Mouse (Mus musculus) T-helper 17 cell (primary cell): ENCODE data around the gene Rnf149.

Experiments
- in situ Hi-C, 2 experiments: fragments of 300-600 bp; cut with MboI, MseI; formaldehyde crosslinking; loops; 1 replicate in 1 of 2; 2 replicates in 1 of 2; pipeline ENCODE4 v1.15.1; 2025; ENCODE audit warnings: high pct_unique_total_duplicates in 2 of 2

The Rnf149 gene

DNA sequence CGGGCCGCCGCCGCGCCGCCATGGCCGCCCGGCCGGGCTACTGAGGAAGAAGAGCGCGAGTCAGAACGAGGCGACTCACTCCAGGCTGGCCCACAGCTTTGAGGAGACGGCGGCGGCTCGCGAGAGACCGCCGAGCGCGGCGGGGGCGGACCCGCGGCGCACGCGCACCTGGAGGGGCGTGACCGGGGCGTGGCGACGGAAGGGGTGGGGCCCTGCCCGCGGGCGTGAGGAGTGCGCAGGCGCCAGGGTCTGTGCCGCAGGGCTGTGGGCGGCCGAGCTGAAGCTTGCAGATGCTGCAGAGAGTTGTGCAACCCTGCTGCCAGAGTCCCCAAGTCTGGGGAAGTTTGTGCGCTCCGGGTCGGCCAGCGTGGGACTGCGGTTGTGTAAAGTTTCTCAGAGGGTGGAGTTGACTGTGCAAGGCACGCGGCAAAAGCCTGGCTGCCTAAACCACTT is at the start of gene Rnf149:
Rnf149 (minus strand) TSS at position 153 of the 453 bp plus-strand sequence.
- in situ Hi-C loops, result loop anchor here (5.0 to 10.0 kb wide), 2 partner anchors 35 to 938 kb away; partner anchors contain the start of gene Il18rap (in 1 of the 2)

DNA sequence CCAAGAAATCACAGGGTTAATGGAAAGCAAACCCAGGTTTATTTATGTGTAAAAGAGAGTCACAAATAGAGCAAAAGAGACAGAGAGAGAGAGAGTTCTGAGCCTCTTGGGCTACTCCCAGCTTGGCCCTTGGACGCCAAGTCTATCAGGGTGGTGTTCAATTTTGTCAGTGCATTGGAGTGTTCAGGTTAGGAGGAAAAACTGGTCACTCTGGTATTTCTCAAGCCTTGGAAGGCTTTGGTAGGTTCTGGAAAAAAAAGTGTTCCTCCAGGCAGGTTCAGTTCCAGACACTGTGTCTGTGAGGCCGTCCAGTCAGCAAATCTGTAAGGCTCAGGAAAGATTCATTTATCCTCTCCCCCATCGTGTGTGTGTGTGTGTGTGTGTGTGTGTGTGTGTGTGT is 48.3 kb upstream of the Rnf149 start:
- in situ Hi-C loops, result no loop called here

DNA sequence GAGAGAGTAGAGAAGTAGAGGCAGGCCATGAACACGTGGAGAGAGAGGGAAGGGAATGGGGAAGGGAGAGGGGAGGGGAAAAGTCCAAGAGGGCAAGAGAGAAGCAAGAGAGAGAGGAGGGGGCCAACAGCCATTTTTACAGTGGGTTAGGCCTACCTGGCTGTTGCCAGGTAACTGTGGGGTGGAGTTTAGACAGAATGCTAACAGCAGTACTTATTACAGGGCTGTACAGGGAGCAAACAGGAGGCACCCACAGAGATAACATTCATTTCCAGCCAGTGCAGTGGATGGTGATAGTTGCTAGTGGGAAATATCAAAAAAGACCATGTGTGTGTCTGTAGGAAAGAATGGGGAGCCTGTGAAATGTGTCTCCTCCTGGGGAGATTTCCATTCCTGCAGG is 46.5 kb upstream of the Rnf149 start:
- in situ Hi-C loops, result no loop called here

DNA sequence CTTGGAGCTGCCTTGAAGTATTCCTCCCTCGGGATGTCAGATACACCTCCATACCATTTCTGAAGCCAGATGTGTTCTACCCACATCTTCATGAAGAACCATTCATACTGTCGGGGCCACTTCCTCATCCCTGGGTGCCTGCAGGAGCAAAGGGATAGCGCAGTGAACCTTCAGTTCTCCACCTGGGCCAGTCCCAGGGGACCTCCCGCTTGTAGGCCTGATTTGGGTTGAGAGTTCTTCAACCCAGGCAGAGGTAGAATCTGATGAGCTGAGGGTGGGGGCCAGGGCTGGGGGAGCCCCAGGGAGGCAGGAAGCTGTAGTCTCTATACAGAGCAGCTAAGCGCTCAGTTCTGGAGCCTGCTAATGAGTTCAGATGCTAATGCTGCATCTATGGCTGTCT is 45.9 kb upstream of the Rnf149 start:
- in situ Hi-C loops, result no loop called here

DNA sequence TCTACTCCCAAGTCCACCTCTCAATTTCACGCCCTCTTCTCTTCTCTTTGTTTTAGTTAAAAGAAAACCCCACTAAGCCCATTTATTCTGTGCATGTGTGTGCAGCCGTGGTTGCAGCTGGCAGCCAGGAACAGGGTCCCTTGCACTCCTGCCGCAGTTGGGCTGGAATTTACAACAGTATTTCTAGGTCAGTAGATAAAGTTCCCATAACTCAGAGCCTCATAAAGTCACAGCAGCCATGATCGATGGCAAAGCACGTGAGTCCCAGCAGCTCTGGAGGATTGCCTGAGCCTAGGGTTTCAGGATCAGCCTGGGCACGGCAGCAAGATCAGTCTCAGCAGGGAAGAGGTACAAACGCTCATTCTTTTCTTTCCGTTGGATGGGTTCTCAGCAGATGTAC is 41.3 kb upstream of the Rnf149 start:
- in situ Hi-C loops, result no loop called here

DNA sequence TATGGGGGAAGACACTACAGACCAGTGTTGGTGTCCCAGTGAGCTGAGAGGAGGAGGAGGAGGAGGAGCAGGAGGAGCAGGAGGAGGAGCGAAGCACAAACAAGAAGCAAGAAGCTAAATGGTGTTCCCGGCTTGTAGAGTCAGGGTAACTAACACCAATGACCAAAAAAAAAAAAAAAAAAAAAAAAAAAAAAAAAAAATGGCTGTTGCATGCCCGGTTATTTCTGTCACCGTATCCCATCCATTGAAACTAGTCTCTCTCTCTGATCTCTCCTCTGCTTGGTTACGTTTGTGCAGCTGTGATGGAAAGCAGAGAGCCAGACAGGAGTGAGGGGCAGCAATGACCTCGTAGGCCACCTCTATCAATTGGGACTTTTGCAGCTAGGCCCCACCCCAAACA is 38.3 kb upstream of the Rnf149 start:
- in situ Hi-C loops, result no loop called here

DNA sequence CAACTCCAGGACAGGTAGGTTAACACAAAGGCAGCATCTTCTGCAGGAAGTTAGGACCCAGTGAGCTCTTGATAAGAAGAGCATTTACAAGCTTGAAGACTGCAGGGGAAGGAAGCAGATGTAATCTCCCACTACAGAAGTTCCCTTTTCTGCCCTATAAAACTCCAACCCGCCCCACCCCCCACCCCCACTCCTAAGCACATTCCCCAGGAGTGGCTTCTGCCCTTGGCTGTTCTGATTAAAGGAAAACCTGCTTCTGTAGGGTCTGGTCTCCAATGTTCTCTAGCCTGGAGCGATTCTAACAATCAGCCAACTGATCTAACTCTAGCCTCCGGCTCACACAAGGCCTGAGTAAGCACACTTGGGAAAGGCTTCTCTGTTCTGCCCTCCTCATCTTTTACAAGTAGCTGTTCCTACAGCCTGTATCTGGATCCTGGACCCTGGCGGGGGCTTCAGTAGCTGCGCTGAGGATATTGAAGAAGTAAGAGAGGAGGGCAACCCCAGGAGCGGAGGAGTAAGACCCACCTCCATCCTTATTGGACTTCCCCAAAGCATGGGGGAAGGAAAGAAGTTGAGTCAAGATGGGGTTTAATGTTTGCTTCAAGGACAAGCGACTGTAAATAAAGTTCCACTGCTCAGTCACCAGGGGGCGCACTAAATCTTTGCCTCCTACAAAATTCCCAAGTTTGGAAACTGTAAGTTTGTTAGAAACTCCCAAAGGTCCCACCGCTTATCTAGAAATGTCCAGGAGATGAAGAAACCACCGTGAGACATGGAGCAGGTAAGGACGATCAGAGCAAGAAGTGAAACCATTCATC is 37.5 kb upstream of the Rnf149 start:
- in situ Hi-C loops, result no loop called here

DNA sequence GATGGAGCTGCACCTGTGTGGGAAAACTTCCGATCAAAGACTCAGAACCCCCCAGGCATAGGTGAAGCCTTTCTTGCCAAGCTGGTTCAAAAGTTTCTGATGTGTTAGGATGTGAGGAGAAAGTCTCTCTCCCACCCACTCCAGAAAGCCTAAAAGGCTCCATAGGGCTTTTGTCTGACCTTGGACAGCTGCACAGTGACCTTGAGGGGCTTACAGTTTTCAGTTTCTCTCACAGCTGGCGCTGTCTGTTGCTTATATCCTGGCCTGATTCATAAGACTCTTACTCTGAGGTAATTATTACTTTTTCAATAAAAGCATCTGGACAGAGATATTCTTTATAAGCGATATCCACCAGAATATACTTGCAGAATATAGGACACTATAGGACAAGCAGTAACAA is 35.9 kb upstream of the Rnf149 start:
- in situ Hi-C loops, result no loop called here

DNA sequence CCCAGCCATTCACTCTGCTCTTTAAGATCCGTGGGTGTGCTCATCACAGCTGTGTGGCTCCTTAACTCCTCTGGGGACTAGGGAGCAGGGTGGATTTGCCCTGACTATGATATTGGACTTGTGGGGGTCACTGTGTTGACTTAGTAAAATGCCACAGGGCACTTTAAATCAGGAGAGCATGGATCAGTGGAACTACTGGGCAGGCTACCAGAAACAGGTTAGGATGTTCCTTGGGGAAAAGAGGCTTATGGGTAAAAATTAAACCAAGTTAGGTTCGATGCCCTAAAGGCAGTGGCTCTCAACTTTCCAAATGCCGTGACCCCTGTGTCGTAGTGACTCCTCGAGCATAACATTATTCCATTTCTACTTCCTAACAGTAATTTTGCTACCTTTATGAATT is 35.3 kb upstream of the Rnf149 start:
- in situ Hi-C loops, result no loop called here

DNA sequence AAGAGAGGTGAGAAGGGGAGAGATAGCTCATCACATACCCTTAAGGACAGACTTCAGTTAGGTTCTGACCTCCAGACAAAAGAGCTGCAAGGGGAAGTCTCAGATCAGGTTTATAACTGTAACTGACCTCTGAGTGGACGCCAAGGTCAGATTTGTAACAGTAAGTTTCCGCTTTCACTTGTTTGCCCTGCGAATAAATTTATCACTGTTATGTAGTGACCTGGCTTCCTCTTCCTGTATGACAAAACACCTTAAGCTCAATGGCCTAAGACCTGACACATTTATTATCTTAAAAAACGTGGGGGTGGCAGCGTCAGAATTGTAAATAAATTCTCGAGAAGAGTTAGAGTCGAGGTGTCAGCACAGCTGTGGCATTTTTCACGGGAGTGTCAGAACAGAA is 31.3 kb upstream of the Rnf149 start:
- in situ Hi-C loops, result no loop called here

DNA sequence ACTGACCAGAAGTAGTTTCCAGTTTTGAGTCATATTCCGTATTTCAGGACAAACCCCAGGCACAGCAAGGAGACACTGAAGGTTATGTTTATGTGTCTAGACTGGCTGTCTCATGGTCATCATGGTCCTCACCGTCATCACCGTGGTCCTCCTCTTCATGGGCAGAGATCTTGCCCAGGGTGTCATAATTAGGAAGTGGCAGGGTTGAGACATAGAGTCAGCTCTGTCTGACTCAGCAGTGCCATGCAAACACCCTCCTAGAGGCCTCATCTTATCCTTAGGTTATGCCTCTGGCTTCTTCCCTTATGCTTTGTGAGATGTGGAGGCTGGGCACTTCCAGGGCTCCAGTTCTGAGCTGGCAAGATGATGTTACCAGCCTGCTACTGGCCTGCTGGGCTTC is 25.3 kb upstream of the Rnf149 start:
- in situ Hi-C loops, result loop anchor here in 1 of 2 experiments (5.0 kb wide), 1 partner anchor 65 kb away; no protein-coding TSS in a partner anchor

DNA sequence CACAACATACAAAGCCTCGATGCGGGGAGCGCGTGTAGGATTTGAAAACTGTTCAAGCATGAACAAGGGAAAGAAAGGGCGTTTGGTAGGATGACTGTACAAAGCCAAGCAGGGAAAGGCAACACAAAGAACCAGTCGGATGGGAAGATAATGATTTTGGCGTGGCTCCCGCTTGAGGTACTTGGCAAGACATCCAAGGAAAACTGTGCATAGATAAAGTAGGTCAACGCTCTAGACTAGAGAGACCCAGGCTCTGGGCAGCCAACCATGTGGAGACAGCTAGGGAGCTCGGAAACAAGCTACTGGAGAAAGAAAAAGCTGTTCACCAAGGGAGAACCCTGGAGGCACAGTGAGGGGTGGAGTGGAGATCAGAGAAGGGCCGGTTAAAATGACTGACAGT is 21.5 kb upstream of the Rnf149 start:
- in situ Hi-C loops, result loop anchor here in 1 of 2 experiments (10.0 kb wide), 1 partner anchor 276 kb away; no protein-coding TSS in a partner anchor

DNA sequence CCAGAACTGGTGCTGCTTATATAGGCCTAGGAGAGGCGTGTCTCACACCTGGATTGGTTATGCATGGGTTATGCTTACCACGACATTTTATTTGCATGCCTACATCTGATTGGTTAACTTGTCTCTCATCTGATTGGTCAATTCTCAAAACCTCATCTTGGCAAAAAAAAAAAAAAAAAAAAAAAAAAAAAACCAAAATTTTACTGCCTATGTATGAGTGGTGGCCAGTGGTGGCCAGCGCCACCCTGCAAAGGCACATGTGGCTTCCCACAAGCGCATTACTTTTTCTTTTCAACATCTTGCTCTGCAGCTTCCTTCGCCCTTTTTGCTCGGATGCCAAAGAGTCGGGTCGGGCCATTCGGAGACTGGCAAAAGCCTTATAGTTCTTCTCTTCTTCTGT is 19.9 kb upstream of the Rnf149 start:
- in situ Hi-C loops, result loop anchor here in 1 of 2 experiments (10.0 kb wide), 1 partner anchor 278 kb away; no protein-coding TSS in a partner anchor

DNA sequence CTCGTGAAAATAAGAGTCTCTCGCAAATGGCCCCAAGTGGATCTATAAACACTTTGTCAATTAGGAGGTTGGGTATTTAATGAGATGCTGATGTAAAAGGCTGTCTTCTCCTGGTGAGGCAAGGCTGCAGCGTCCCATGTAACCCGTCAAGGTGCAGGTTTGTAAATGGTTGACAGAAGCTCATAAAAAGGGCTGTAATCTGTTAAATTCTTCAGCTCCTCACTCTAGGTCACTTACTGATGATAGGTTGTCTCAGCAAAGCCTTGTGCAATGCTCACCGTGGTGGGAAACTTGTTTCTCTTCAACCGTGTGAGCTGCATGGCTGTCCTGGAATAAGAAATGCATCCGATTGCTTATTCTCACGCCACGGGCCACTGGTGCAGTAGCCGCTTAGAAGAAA is 16.6 kb upstream of the Rnf149 start:
- in situ Hi-C loops, result loop anchor here in 1 of 2 experiments (10.0 kb wide), 1 partner anchor 281 kb away; no protein-coding TSS in a partner anchor

DNA sequence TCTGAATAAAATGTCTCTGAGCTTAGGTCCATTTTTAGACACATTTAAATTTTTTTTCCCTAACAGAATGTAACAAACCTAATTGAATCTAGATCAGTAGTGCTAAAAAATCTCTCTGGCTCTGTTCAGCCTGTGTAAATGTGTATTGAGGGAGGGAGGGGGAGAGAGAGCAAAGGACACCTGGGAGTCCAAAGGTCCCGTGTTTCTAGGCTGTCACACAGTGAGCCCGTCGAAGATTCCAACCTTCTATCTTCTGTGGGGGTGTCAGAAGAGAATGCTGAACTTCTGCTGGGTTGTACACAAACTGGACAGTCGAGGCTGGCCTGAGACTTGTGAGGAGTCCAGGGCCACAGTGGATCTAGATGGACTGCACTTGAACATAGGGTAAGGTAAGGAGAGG is 14.9 kb upstream of the Rnf149 start:
- in situ Hi-C loops, result loop anchor here in 1 of 2 experiments (10.0 kb wide), 1 partner anchor 283 kb away; no protein-coding TSS in a partner anchor

DNA sequence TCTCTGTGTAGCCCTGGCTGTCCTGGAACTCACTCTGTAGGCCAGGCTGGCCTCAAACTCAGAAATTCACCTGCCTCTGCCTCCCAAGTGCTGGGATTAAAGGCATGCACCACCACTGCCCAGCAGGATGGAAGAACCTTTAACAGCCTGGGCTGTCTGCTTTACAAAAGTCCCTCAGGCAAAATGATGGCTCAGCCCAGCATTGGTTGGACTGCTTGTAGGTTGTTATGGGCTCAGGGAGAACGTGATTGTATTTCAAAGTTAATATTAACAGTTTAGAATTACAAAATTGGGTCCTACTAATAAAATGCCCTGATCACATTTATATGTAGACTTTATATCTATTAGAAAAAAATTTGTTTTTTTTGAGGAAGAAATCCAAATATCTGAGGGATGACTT is 14.4 kb upstream of the Rnf149 start:
- in situ Hi-C loops, result loop anchor here in 1 of 2 experiments (10.0 kb wide), 1 partner anchor 283 kb away; no protein-coding TSS in a partner anchor

DNA sequence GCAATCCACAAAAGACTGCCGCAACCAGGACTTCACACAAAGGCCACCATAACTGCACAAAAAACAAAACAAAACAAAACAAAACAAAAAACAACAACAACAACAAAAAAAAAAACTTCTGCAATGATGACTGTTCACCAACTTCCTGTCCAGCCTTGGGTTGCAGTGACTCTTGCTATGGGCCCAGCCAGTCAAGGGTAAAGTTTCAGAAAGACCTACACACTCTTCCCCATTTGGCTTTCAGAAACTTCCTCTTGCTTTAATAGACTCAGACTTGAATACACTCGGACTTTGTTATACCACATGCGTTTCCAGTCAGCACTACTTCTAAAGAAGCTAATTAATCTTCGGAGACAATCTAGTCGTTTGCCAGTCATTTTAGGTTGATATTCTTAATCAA is 13.0 kb upstream of the Rnf149 start:
- in situ Hi-C loops, result loop anchor here in 1 of 2 experiments (10.0 kb wide), 1 partner anchor 285 kb away; no protein-coding TSS in a partner anchor

DNA sequence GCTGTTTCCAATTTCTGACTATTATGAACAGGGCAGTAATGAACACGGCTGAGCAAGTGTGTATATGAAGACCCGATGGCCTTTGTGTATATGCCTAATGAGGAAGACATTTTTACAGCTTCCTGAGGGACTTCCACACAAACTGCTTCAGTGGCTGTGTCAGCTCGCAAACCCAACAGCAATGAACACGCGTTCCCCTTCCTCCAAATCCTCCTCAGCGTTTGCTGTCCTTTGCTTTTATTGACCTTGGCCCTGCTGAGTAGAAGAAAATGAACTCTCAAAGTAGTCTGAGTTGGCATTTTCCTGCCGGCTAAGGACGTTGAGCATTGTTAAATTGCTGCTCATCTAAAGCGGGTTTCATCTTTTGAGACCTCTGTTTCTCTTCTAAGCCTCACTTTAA is 8.2 kb upstream of the Rnf149 start:
- in situ Hi-C loops, result no loop called here

DNA sequence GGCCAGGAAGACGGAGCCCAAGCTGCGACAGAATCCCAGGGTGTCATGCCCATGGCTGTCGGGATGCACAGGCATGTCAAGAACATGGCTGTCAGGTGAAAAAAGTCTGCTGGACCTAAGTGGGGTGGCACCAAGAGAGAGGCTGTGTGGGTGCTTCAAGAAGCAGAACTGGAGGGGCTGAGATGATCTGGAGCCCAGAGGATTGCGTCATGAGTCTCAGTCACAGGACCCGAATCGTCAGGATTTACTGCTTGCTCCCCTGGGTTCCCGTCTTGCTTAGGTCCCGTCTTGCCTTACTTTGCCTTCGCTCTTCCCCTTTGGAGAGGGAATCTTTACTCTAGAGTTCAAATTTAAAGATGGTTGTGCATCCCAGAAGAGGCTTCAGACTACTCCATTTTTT is 6.0 kb upstream of the Rnf149 start:
- in situ Hi-C loops, result no loop called here

DNA sequence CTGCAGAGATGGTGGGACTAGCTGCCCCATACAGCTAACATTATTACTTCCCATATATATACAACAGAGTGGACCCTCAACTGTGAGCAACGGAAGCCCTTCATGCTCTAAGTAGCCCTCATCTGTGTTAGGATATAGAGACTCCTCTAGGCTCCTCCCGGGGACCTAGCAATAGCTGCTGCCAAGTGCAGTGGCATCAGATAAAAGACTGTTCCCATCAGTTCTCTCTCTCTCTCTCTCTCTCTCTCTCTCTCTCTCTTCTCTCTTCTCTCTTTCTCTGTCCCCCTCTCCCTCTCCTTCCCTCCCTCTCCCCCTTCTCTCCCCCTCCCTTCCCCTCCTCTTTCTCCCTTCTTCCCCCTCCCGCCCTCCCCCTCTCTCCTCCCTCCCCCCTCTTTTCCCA is 4.0 kb upstream of the Rnf149 start:
- in situ Hi-C loops, result no loop called here

DNA sequence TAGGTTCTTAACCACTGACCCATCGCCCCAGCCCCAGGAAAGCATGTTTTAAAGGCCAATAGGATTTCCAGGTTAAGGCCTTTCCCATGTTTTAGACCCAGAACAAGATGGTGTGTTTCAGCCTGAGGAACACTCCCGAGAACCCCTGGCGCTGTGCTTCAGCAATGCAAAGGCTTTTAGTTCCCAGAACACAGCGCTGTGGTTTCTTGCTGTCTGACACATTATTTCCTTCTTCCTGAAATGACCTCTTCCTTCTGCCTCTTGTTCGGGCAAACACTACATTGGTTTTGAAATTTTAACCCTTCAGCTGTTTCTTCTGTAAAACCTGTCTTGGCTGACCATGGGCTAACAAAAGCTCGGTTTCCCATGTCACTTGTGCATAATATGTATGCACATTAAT is 1.9 kb upstream of the Rnf149 start:
- in situ Hi-C loops, result loop anchor here (5.0 to 10.0 kb wide), 2 partner anchors 37 to 936 kb away; partner anchors contain the start of gene Il18rap (in 1 of the 2)

DNA sequence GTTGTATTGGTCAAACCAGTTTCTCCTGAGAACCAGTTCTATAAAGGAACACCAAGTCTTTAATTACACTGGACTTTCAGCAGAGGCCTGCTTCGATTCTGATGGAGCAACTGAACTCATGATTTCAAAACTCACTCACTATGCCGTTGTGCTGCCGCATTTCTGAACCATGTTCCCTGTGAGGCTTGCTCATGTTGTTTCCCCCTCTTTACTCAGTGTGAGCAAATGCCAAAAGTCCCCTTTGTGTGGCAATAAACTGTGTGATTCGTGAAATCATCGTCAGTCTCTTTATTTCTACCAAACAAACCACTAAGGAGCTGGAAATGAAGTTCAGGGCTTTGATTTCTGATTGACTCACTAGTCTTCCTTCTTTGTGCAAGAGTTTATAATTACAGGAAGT is 1.2 kb upstream of the Rnf149 start:
- in situ Hi-C loops, result loop anchor here (5.0 to 10.0 kb wide), 2 partner anchors 36 to 936 kb away; partner anchors contain the start of gene Il18rap (in 1 of the 2)
